Mouse (Mus musculus): ENCODE results near the gene Antxrl.

The Antxrl gene

DNA sequence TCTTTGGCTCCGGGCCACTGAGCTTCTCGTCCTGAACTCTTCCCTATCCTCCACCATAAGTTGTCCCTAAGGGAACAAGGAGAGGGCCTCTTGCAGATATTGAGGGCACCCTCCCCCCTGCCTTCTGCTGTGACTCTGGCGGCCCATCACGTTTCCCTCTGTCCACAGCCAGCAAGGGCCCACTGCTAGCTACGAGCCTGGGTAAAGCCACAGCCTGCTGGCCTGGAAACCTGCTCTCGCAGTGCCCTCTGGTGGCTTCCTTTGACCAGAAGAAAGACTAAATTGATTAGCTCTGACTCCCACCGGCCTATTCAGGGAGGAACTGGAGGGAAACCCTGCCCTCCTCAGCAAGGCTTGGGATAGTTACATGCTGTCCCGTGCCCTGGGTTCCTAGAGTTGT lies 52.4 kb downstream of the Antxrl start:
- DNase-seq, result no peak

DNA sequence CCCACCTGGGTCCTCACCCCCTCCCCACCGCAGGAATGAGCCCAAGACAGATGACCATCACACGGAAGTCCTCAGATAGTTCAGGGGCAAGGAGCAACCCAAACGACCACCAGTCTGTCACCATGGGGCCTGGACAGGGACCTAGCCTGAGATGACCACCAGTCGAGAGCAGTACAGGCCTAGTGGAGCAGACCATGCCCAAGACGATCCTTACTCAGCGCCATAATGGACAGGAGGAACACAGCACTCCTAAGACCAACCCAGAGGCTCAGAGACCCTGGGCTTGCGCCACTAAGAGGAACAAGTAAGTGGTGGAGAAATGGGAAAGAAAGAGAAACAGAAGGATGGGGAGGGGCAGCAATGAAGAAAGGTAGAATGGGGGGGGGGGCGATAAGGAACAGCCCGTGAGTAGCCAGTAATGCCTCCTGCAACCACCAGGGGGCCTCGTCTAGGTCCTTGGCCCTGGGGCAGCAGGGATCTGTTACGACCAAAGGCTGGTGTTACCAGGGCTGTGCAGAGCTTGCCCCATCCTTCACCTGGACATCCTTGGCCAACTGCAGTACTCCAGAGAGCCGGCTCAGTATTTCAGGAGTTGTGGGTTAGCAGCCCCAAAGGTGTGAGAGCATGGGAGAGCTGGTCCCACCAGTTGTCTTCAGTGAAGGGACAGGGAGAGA lies 54.0 kb downstream of the Antxrl start:
- DNase-seq, result peak; percentile 7 to 13

DNA sequence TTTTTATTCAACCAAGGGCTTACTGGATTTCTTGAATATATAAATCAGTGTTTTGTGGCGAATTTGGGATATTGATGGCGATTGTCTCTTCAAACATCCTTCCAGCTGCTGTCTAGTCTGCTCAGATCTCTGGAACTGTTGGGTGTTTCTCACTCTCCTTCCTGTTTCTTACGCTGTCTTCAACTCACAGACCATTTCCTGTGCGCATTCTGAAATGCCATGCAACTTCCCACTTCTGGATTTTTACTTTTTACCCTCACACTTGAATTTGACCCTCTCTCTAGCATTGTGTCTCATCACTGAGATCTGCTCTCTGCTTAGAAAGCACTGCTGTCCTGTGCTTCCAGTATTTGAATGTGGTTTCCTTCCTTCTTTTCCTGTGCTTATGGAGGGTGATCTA lies 55.1 kb downstream of the Antxrl start:
- DNase-seq, result no peak

DNA sequence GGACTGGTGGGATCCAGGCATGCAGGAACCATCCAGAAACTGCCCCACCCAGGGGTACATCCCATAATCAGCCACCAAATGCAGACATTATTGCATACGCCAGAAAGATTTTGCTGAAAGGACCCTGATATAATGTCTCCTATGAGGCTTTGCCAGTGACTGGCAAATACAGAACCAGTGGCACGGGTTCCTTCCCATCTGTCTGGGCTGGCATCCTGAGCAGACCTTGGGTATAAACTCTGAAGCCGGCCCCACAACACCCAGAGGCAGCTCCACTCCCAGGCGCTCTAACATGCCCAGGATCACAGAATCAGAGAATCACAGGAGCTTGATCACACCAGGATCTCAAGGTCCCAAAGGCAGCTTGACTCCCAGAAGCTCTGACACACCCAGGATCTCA lies 61.8 kb downstream of the Antxrl start:
- DNase-seq, result no peak

DNA sequence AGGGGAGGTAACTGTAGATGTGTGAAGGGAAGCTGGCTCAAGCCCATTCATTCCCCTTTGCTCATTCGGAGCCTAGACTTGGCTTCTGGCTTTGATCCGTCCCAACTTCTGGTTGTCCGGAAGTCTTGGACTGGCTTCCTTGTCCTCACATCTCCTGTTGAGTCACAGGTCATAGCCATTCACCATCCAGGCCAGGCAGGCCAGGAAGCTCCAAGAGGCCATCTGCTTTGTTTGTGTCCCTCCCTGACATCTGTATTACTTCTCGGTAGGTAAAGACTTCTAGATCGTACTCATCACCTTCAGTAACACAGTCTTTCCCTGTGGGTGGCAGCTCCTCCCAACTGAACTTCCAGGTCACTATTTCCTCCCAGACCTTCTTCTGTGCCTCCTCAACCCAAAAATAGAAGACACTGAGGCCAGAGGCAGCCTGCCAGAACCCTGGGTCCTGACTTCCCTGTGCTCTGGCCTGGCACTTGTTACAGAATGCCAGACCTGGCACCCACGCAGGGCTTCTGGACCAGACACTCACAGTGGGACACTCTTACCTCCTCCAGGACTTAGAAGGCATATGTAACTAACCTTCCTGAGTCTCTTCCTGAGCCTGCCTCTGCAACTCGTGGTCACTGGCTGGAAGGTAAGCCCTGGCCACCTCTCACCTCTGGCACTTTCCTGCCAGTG lies 66.7 kb downstream of the Antxrl start:
- no peak for DNase-seq

DNA sequence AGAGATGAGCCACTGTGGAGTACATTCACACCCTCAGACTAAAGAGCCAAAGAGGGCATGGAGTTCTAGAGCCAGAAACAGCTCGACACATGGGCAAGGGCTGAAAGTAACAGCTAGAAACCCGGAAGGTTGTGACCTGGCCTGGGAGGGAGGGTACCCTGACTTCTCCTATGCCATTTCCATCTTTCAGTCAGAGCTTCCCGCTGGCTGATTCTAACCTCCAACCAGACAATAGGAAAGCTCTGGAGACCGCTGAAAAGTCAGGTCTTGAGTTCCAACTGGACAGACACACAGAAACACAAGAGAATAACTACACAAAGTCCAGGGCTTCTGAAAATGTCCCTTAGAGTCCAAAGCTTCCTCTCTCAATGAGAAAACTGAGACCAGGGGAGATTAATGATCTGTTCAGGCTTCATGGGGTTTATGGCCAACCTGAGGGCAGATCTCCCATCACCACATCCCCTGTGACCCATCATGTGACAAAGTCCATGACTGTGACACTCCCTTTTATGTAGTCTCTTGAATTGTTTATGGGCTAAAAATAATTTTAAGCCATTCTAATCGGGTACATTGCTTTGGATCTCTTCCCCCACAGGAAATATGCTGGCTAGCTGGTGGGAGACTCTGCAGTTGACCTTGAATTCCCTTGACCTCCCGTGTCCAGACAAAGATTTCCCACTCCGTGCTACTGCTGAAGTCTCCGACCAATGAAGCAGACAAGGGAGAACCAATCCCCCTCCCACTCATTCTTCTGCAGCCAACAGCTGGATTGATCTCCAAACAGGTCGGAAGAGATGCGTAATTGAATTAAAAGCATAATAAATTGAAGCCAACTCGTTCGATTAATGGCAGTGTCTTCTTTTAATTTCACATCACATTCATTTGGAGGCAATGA lies 67.8 kb downstream of the Antxrl start:
- DNase-seq, result no peak

DNA sequence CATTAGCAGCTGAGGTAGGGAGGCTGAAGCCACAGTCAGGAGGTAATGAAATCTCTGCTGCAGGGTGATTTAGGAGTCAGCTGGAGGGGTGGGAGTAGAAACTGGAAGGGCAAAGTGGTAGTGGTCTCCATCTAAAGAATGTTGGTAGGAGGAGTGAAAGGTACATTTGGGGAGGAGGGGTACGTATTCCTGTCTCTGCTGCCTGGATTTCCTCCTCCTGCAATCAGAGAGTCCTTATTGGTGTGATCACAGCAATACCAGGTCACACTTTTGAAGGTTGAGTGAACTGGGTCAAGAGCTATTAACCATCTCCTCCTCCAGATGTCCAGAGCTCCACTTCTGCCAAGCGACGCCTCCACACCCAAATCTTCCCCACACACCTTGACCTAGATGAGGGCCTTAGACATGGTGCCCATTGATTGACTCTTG lies 68.4 kb downstream of the Antxrl start:
- no peak for DNase-seq

DNA sequence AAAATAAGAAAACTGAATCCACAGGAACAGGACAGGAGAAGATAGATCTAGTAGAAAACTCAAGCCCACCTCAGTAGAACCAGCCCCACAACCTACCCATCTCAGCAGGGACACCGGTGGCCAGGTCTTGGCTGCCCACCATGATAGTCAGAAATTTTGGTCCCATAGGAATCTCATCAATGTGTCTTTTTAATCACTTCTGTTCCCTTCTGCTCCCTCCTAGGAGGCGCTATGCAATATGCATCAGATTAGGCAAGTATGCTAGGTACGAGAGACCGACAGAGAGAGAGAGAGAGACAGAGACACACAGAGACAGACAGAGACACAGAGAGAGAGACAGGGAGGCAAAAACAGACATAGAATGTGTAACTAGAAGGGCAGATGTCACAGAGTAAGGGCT lies 69.2 kb downstream of the Antxrl start:
- no peak for DNase-seq
